Mouse (Mus musculus): ENCODE results near the gene Gm10645.

The Gm10645 gene

GRCm38 (mm10) chr8:83165931-83166867 lies at the start of gene Gm10645:
Gene Gm10645, minus strand, starts transcription at chr8:83166170.
- DNase-seq (ENCODE audit: low spot score): no peak

DNA sequence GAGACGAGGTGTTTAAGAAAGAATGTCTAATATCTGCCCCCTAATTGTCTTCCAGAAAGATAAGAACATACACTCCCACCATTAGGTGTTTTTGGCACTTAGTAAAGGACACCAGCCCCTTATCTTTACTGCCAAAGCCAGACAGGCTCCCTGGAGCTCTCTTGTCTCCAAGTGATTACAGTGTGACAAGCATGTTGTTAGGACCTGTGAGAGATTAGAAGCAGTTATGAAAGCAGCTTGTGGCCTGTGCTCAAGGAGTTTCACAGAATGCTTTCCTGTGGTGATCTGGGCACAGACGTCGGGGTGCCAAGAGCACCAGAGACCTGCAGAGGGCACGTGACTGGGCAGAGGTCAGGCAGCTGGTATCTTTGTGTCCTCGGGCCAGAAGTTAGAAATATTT lies 49.1 kb upstream of the Gm10645 start:
- DNase-seq (ENCODE audit: low spot score): no peak

DNA sequence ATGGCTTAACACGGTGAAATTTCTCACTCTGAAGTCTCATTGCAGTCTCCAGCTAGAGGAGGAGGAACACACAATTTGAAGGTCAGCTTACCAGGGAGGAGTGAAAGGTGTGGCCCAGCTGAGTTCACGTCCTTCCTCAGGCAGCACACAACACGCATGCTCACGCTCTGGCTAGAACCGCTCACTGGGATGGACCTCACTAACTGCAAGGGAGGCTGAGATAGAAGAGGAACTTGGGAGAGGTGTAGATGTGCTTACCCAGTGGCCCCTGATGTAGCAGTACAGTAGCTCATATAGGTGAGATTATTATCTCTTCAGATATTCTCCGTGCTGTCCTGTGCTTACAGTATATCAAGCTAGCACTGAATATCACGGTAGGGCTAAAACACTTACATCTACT lies 44.7 kb upstream of the Gm10645 start:
- no peak for DNase-seq (ENCODE audit: low spot score)

- DNase-seq (ENCODE audit: low spot score): no peak
Measured at GRCm38 (mm10) chr8:83209581-83209980, 43.6 kb upstream of the Gm10645 start.

DNA sequence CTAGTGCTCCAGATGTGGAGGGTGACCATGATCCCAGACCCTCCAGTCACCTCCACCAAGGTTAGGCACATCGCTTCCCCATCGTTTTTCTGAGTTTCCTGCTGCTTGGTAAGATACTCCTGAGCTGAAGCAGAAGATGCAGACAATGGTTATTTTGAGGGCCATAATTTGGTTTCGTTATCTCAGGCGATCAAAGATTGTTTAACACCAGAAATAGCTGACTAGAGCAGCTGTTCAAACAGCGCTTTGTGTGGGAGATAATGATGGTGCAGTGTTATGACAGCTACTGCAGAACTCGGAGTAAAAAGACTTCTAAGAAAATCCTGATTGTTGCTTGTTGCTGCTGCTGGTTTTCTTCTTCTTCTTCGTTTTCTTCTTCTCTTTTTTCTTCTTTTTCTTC lies 39.9 kb upstream of the Gm10645 start:
- DNase-seq (ENCODE audit: low spot score): no peak

- no peak for DNase-seq (ENCODE audit: low spot score)
Measured at GRCm38 (mm10) chr8:83202946-83203345, 37.0 kb upstream of the Gm10645 start.

- DNase-seq (ENCODE audit: low spot score): no peak
Measured at GRCm38 (mm10) chr8:83200191-83201177, 34.5 kb upstream of the Gm10645 start.

DNA sequence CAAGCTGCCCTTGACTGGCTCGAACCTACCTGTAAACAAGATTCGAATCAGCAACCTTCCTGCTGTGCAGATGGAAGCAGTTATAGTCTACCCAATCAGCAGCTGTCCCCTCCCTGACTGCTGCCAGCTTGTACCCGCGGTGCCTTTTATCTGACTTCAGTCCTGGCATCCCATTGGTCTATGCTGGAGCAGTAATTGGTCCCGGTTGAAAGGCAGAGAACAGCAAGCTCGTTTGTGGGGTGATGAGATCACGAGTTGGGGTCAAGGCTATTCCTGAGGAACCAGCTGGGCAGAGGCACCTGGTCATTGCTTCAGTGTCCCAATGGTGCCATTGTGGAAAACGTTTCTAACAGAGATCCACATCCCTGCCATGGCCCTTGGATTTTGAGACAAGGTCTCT lies 33.7 kb upstream of the Gm10645 start:
- no peak for DNase-seq (ENCODE audit: low spot score)

GRCm38 (mm10) chr8:83196088-83196487 lies 30.1 kb upstream of the Gm10645 start:
- no peak for DNase-seq (ENCODE audit: low spot score)

DNA sequence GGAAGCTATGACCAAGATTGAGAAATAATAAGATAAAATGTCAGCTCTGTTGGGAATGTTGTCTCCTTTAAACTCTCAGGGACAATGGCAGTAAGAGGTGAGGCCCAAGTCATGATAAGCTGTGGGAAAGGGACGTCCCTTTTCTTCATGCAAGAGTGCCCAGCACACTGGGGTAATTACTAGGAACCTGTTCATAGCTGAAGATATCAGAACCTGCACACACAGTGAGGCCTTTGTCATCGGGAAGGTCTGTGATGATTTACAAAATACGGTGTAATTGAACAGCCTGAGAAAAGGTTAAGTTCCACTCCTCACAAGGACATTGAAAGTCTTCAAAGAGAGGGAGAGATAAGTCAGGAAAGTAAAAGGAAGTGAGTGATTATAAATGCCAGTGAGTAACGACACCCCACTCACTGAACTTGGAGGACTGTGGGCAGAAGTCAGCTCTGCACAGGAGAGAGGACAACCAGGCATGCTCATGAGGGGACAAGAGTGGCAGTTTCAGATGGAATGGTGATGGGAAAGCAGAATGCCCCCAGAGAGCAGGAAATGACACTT lies 23.6 kb upstream of the Gm10645 start:
- no peak for DNase-seq (ENCODE audit: low spot score)

GRCm38 (mm10) chr8:83187363-83187962 lies 21.5 kb upstream of the Gm10645 start:
- DNase-seq (ENCODE audit: low spot score): no peak

GRCm38 (mm10) chr8:83186376-83186775 lies 20.4 kb upstream of the Gm10645 start:
- no peak for DNase-seq (ENCODE audit: low spot score)

DNA sequence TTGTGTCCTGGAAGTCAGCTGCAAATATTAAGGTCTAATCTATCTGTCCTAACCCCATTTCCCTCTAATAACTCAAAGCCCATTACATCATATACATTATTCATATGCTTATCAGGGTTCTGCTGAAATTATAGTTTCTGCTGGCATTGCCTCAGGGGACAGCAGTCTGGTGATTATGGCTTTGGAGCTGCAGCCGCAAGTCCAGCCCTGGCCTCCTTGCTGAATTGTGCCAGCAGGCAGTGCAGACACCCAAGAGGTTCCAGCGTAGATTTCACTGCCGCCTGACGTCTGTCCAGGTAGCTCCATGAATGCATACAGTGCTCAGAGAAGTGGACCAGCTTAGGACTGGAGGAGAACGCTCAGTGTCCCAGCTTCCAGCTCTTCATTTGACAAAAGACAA lies 16.8 kb upstream of the Gm10645 start:
- DNase-seq (ENCODE audit: low spot score): no peak

DNA sequence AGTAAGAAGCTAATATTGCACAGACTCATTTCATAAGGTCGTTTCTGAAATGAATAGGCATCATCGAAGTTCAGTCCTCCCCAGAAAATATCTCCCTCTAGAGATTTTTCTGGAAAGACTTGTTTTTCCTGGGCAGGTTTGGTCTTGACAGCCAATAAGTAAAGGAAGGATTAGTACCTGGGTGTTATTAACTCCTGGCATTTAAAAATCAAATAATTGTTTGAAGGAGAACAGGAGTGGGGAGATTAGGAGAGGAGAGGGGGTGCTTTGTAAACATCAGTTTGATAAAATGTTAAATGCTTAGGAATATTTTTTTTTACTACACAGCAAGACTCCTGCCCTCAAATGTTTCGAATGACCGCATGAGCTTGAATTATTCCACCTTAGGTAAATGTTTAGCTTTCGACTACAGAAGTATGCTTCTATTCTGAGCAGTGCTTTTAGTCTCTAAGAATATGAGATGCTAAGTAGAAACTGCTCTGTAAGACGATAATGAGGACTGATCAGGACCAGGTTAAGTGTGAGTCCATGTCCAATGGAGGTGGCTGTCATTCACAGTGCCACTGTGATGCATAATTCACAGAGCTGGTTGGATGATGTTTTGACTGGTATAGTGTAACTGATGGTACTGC lies 16.0 kb upstream of the Gm10645 start:
- DNase-seq (ENCODE audit: low spot score): no peak

DNA sequence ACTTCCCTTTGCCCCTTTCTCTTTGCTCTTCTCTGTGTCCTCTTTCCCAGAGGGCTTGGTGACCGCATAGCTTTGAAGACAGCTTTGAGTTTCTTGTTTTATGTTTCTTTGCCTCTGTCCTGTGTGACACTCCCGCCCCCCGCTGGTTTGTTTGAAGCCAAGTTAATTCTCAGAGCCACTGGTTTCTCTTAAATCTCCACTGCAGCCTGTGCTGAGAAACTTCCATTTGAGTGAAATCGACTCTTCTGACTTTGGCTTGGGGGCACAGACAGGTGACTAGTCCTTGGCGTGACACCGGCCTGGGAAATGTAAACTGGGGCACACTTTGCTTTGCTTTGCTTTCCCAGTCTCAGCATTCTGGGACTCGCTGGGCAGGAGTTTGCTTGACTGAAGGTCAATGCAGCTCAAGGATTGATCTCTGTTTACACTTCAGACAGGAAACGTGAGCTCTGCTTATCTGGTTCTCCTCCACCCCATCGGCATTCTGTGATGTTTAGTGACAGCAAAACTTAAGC lies 12.3 kb upstream of the Gm10645 start:
- no peak for DNase-seq (ENCODE audit: low spot score)

- no peak for DNase-seq (ENCODE audit: low spot score)
Measured at GRCm38 (mm10) chr8:83177317-83178195, 11.6 kb upstream of the Gm10645 start.

GRCm38 (mm10) chr8:83176785-83177184 lies 10.8 kb upstream of the Gm10645 start:
- DNase-seq (ENCODE audit: low spot score): no peak

DNA sequence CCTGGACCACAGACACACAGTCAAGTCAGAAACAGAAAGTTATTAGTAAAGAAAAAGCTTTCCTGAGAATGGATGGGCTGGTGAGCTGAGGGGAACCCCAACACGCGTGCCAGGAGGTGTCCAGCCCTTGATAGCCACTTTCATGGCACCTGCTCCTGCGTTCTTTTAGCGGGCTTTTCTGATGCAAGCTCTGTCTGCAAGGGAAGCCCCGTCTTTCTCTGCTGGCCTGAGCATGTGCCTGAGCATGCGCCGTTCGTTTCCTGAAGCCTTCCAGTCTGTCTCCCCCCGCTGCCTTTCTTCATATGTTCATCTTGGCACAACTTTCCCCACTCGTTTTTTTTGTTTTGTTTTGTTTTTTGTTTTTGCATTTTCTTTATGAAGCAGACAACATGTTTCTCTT lies 9.7 kb upstream of the Gm10645 start:
- DNase-seq (ENCODE audit: low spot score): no peak

DNA sequence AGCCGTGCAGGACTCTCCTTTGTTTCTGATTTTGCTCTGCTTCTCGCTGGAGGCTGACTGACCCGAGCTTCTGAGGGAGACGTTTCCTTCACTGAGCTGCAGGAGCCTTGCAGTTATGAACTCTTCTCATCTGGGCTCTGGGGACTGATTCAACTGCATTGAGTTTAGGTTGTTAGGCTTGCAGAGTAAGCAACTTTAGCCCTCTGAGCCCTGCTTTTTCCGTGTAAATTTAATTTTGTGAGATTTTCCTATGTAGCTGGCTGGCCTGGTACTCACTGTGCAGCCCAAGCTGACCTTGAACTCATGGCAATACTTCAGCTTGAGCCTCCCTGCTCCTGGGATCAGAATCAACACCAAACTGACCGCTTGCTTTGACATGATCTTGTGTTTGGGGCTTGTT lies 4.9 kb upstream of the Gm10645 start:
- DNase-seq (ENCODE audit: low spot score): no peak

GRCm38 (mm10) chr8:83169709-83170108 lies 3.7 kb upstream of the Gm10645 start:
- DNase-seq (ENCODE audit: low spot score): no peak
